Mouse (Mus musculus) midbrain, embryonic 10.5 days (tissue): Measurements from ENCODE around the gene Gm20708. TPM values are rescaled to one million over a fixed set of nuclear protein-coding genes. Genes with fewer than 3 reads are reported as not detected.

Experiments used
- DNase-seq: peaks from one replicate; pipeline ENCODE4 v3.0.0-alpha.2; 2017; ENCODE audit warnings: low spot score
- H3K27ac ChIP-seq: fragments of 300-500 bp; sonication (generic); replicated peaks from 2 replicates; pipeline ENCODE4 v1.5.1; 2016; ENCODE audit warnings: mild to moderate bottlenecking
- H3K27me3 ChIP-seq: fragments of 300-500 bp; sonication (generic); 2 replicates; pipeline ENCODE4 v1.6.1; 2016; ENCODE audit warnings: low read depth, mild to moderate bottlenecking; ENCODE audit not compliant: poor library complexity, severe bottlenecking
- H3K36me3 ChIP-seq: fragments of 300-500 bp; sonication (generic); 2 replicates; pipeline ENCODE4 v1.6.1; 2016; ENCODE audit warnings: mild to moderate bottlenecking, moderate library complexity
- H3K4me1 ChIP-seq: fragments of 300-500 bp; sonication (generic); 2 replicates; pipeline ENCODE4 v1.6.1; 2016
- H3K4me3 ChIP-seq: fragments of 300-500 bp; sonication (generic); 2 replicates; pipeline ENCODE4 v1.5.1; 2016; ENCODE audit warnings: mild to moderate bottlenecking, moderate library complexity
- H3K9me3 ChIP-seq: fragments of 300-500 bp; sonication (generic); replicated peaks from 2 replicates; pipeline ENCODE4 v1.6.1; 2016; ENCODE audit warnings: mild to moderate bottlenecking
- WGBS: fragments of 180-500 bp; shearing (Covaris S2); methylation state at CpG from one replicate; pipeline ENCODE4 v1.1.7; 2016; 5-methylcytosine and 5-hydroxymethylcytosine counted together
- polyA plus RNA-seq: library from polyadenylated mRNA; unstranded; fragments of >200 nt; fragmentation: Nextera tagmentation; extraction: Ambion mirVana; gene quantifications from 2 replicates; pipeline ENCODE4 v1.2.1, GENCODE M21; 2016

Gm20708 gene
- 0.14 and 0.58 TPM in 2 replicates for polyA plus RNA-seq

DNA sequence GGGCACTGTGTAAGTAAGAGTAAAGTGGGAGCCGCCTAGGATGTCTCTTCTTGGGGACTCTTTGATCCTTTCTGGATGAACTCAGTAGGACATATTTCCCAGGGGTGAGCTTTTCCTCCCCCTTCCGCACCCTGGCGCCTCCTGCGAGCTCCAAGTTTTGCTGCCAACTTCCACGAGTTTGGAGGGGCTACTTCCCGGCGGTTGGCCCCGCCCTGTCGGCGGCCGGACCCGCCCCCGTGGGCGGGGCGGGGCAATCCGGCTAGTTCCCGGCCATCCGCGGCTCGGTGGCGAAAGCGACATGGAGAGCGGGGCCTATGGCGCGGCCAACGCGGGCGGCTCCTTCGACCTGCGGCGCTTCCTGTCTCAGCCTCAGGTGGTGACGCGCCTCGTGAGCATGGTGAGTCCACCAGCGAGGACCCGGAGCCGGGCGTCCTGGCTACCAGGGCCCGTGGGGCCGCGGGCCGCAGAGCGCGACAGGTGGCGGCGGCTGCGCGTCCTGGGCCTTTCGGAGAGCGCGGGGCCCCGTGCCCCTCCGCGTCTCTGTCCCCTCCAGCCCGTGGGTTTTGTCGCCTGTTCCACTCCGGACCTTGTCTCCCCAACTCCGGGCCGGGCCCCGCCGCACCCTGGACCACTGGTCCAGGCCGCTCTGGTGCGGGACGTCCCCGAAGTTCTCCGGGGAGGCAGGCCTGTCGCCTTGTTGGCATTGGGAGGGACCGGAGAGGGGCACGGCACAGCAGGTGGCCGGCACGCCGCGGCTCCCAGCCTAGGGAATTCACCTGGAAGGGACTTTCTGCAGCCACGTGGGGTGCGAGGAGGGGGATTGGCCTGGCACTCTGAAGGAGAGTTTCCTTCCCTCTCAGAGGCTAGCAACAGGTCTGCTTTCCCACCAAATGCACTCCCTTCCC lies at the start of gene Gm20708, which contains the start of gene Syngr2:
Gene Gm20708 (plus strand): TSS at position 262 of the 905 bp plus-strand sequence.
Gene Syngr2 (plus strand): TSS at position 262 of the 905 bp plus-strand sequence.
- Histone ChIP-seq H3K9me3 (no peaks in the 10 kb centered on the region), H3K4me1 (peaks cover 26% of the 10 kb centered on the region), H3K4me3 (peak within 1 kb of the TSS; percentile 94), H3K27me3 (0 out of 2 replicates have a peak, but pooled peaks cover 4% of the 10 kb centered on the region), H3K27ac (peak within 1 kb of the TSS; percentile 73), H3K36me3 (peaks cover 33% of the 10 kb centered on the region)
- peak; percentile 82 for DNase-seq
- WGBS: under 1% methylated on average over 75 of the region's 75 CpGs

DNA sequence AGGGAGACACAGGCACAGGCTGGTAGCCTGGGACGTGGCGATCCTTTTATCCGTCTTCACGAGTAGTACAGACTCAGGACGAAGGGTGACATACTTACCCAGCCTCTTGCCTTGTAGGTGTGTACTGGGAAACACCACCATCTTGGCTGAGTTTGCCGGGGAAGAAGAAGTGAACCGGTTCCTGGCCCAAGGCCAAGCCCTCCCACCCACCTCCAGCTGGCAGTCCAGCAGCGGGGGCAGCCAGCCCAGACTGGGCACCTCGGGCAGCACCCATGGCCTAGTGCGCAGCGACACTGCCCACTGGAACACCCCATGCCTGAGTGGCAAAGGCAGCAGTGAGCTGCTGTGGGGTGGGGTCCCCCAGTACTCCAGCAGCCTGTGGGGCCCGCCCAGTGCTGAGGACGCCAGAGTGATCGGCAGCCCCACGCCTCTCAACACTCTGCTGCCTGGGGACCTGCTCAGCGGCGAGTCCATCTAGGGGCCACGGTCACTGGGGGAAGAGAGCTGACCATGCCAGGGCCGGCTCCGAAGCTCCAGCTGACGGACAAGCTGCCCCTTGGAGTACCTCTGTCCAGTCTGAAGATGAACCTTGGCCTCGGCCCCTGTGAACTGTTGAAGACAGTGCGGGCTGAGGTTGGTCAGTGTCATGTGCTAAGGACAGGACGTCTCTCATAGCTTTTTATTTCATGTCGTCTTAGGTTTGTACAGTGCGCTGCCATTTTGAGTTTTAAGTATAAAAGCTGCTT lies 48.9 kb upstream of the Gm20708 start:
- Histone ChIP-seq H3K4me3 (no peak overlapping the region), H3K9me3 (no peaks in the 10 kb centered on the region), H3K4me1 (no peaks in the 10 kb centered on the region), H3K27me3 (no peaks in the 10 kb centered on the region), H3K36me3 (peaks cover 93% of the 10 kb centered on the region), H3K27ac (no peak overlapping the region)
- DNase-seq: no peak
- WGBS: 96% methylated on average over 26 of the region's 26 CpGs

GRCm38 (mm10) chr11:117761801-117762200 lies 47.7 kb upstream of the Gm20708 start:
- Histone ChIP-seq H3K9me3 (no peaks in the 10 kb centered on the region), H3K27me3 (no peaks in the 10 kb centered on the region), H3K4me3 (no peak overlapping the region), H3K36me3 (peaks cover 92% of the 10 kb centered on the region), H3K27ac (no peak overlapping the region), H3K4me1 (no peaks in the 10 kb centered on the region)
- 92% methylated on average over 13 of the region's 13 CpGs for WGBS
- no peak for DNase-seq

DNA sequence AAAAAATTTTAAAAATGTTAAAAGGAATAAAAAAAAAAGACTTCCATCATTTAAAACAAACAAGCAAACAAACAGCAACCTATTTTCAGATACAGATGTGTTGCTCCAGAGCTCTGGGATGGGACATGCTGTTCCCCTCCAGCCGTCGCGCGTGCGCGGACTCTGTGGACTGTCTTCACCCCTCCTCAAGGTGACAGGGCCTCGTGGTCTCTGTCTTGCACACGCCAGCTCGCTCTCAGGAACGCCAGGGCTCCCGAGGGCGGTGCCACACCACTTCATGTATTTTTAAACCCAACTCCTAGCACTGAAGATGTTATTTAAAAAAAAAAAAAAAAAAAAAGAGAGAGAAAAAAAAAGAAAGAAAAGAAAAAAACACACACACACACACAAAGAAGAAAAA lies 47.2 kb upstream of the Gm20708 start:
- WGBS: 93% methylated on average over 12 of the region's 12 CpGs
- no peak overlapping the region for H3K4me3 ChIP-seq

DNA sequence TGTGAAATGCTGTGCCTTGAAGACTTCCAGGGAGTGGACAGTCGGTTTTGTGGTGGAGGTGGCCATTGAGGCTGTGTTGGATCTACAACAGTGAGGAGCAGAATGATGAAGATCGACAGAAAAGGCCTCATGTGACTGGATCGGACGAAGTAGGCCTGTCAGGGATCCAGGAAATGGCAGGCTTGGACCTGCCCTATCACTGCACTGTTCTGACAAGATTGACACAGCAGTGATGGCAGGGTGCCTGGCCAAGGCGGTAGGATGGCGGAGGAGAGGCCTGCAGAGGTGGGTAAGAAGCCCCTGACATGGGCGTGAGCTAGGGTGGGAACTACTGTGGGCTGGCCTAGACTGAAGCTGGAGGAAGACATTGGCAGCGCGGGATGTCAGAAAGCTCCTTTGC lies 45.1 kb upstream of the Gm20708 start:
- DNase-seq: no peak
- H3K36me3 ChIP-seq: peaks cover 66% of the 10 kb centered on the region
- 88% methylated on average over 9 of the region's 9 CpGs for WGBS

More for the DNA sequence above, 47.2 kb upstream of the Gm20708 start:
- no peak for DNase-seq
- Histone ChIP-seq H3K9me3 (no peaks in the 10 kb centered on the region), H3K4me1 (no peaks in the 10 kb centered on the region), H3K36me3 (peaks cover 87% of the 10 kb centered on the region), H3K27ac (no peak overlapping the region), H3K27me3 (no peaks in the 10 kb centered on the region)

GRCm38 (mm10) chr11:117765361-117765760 lies 44.1 kb upstream of the Gm20708 start:
- WGBS: 90% methylated on average over 5 of the region's 5 CpGs
- DNase-seq: no peak
- Histone ChIP-seq H3K27me3 (no peaks in the 10 kb centered on the region), H3K4me3 (no peak overlapping the region), H3K36me3 (peaks cover 56% of the 10 kb centered on the region), H3K4me1 (0 out of 2 replicates have a peak, but pooled peaks cover 4% of the 10 kb centered on the region), H3K9me3 (no peaks in the 10 kb centered on the region), H3K27ac (0 out of 2 replicates have a peak overlapping the region, but pooled peaks have one; percentile 13)

More for the DNA sequence above, 45.1 kb upstream of the Gm20708 start:
- H3K4me3 ChIP-seq: no peak overlapping the region
- no peaks in the 10 kb centered on the region for H3K4me1 ChIP-seq
- no peak overlapping the region for H3K27ac ChIP-seq
- H3K27me3 ChIP-seq: no peaks in the 10 kb centered on the region
- H3K9me3 ChIP-seq: no peaks in the 10 kb centered on the region

DNA sequence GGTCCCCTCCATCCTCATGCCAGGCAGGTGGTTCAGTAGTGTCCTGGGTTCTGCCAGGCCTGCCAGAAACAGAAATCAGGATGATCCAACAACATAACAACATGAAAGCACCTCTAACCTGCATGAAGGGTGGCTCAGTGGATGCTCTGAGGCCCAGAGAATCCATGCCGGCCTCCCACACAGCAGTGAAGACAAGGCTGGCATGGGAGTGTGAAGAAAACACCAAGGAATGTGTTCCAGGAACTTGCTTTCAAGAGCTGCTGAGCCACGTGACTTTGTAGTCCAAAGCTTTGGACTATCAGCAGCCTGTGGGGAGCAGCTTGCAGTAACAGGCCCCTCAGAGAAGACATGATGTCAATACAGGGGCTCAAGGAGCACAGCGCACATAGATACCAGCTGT lies 43.2 kb upstream of the Gm20708 start:
- Histone ChIP-seq H3K9me3 (no peaks in the 10 kb centered on the region), H3K4me1 (0 out of 2 replicates have a peak, but pooled peaks cover 4% of the 10 kb centered on the region), H3K27ac (no peak overlapping the region), H3K4me3 (no peak overlapping the region), H3K36me3 (peaks cover 47% of the 10 kb centered on the region), H3K27me3 (no peaks in the 10 kb centered on the region)
- WGBS: 91% methylated on average over 3 of the region's 3 CpGs
- DNase-seq: no peak

DNA sequence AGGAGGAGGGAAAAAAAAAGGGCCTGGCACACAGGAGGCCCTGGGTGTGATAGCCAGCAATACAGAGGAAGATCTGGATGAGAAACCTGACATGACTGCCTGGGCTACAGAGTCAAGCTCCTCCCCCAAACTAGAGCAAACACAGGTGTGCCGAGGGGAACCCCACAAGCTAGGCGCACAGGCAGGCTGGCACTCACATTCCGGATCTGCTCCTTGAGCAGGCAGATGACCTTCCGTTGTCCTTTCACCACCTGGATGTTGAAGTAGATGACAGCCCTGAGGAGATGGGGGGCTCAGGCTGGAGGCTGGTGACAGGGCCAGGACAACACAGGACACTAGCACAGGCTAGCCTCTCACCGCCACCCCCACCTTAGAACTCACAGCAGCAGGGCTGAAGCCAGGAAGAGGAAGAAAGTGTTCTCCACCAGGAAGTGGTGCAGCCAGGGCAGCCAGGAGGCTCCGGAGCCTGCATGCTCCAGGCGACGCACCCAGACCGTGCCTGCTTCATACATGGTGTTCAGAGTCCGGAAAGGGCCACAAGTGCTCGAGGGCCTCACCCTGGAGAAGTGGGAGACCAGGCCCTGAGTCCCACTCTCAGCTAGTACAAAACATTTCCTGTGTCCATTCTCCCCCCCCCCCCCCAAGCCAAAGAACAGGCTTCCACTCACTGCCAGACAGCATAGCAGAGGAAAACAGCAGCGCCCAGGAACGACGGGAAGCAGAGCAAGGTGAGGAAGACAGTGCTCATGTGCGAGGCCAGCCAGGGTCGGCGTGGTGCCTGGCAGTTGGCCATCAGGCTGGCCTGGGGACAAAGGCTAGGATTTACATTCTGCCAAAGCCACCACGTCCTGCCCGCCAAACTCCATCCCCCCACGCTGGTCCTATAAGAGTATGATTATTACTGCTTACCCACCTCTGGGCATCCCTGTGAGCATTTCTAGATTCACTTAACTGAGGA lies 40.5 kb upstream of the Gm20708 start:
- Histone ChIP-seq H3K4me1 (0 out of 2 replicates have a peak, but pooled peaks cover 4% of the 10 kb centered on the region), H3K27me3 (no peaks in the 10 kb centered on the region), H3K27ac (no peak overlapping the region), H3K36me3 (peaks cover 26% of the 10 kb centered on the region), H3K9me3 (no peaks in the 10 kb centered on the region), H3K4me3 (no peak overlapping the region)
- DNase-seq: no peak
- 89% methylated on average over 20 of the region's 20 CpGs for WGBS

DNA sequence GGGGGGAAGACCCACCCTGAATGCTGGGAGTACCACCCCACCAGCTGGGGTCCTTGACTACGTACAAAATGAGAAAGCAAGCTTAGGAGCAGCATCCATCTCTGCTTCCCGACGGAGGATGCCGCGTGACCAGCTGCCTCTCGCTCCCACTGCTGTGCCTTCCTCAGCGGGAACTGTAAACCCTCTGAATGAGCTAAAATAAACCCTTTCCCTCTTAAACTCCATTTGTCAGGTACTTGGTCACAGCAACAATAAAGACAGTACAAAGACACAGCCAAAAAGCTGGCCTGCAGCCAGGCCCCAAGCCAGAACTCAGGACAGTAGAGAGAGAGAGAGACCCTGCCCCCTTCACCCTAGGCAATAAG lies 39.8 kb upstream of the Gm20708 start:
- Histone ChIP-seq H3K27me3 (no peaks in the 10 kb centered on the region), H3K9me3 (no peaks in the 10 kb centered on the region), H3K4me3 (no peak overlapping the region), H3K27ac (no peak overlapping the region), H3K4me1 (0 out of 2 replicates have a peak, but pooled peaks cover 4% of the 10 kb centered on the region), H3K36me3 (peaks cover 20% of the 10 kb centered on the region)
- WGBS: 91% methylated on average over 7 of the region's 7 CpGs
- no peak for DNase-seq

DNA sequence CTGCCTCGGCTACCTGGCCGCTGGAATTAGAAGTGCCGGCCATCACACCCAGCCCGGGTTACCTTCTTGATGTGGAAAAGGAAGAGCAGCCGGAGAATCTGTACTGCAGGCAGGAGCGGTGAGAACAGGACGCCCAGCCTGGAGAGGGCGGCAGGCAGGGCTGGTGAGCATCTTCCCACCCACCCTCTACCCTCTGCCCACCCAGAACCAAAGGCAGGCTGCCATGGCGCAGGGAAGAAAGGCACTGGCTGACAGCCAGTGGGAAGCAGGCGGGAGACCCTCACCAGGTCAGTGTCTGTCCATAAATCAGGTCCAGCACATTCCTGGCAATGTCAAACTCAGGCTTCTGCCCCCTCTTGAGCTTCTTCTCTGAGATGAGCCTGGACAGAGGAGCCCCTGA lies 39.1 kb upstream of the Gm20708 start:
- WGBS: 89% methylated on average over 10 of the region's 10 CpGs
- Histone ChIP-seq H3K9me3 (no peaks in the 10 kb centered on the region), H3K27me3 (no peaks in the 10 kb centered on the region), H3K36me3 (peaks cover 12% of the 10 kb centered on the region), H3K4me1 (0 out of 2 replicates have a peak, but pooled peaks cover 4% of the 10 kb centered on the region), H3K27ac (no peak overlapping the region), H3K4me3 (no peak overlapping the region)
- no peak for DNase-seq

- H3K4me3 ChIP-seq: no peak overlapping the region
- DNase-seq: no peak
- no peak overlapping the region for H3K27ac ChIP-seq
- WGBS: 91% methylated on average over 7 of the region's 7 CpGs
- H3K27me3 ChIP-seq: no peaks in the 10 kb centered on the region
- 0 out of 2 replicates have a peak, but pooled peaks cover 5% of the 10 kb centered on the region for H3K4me1 ChIP-seq
- H3K36me3 ChIP-seq: no peaks in the 10 kb centered on the region; the same call in 1 of the 2 replicates
- H3K9me3 ChIP-seq: no peaks in the 10 kb centered on the region
Observed at GRCm38 (mm10) chr11:117772352-117772751, 37.1 kb upstream of the Gm20708 start.

- H3K4me1 ChIP-seq: peaks cover 20% of the 10 kb centered on the region
- no peak for DNase-seq
- H3K9me3 ChIP-seq: no peaks in the 10 kb centered on the region
- no peak overlapping the region for H3K4me3 ChIP-seq
- no peak overlapping the region for H3K27ac ChIP-seq
- no peaks in the 10 kb centered on the region; the same call in 1 of the 2 replicates for H3K36me3 ChIP-seq
- WGBS: 94% methylated on average over 10 of the region's 10 CpGs
- H3K27me3 ChIP-seq: peaks cover 21% of the 10 kb centered on the region
Observed at GRCm38 (mm10) chr11:117774925-117775324, 34.5 kb upstream of the Gm20708 start.
